Mouse (Mus musculus) kidney, adult 2 months (tissue): ENCODE measurements around the gene Rpl36.

ENCODE experiments used
- CTCF ChIP-seq: fragments of 200-500 bp; conservative IDR thresholded peaks from 2 replicates; pipeline ENCODE4 v1.5.1; 2011; ENCODE audit warnings: low read depth, mild to moderate bottlenecking, control low read depth, low read length, moderate library complexity, mixed read lengths; ENCODE audit not compliant: insufficient read depth, insufficient read length
- POLR2A ChIP-seq: fragments of 200-500 bp; IDR thresholded peaks from one replicate; pipeline ENCODE4 v1.6.1; 2011; ENCODE audit warnings: low read depth, low read length, control low read depth

DNA sequence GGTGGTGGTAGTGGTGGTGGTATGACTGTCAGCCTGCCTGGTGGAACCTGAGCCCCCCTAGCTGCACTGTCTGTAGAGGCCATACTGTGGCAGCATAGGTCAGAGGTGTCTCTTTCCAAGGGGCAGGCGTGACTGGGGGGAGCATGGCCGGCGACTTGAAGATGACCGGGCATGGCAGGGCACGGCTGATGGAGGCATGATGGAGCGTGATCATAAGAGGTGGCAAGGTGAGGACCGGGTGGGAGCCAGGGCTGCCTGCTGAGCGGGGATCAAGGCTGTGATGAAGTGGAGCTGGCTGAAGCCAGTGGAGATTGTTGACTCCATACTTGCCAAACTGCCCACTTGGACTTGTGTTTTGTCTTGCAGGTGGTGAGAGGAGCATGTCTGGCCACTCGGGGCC lies 7.8 kb upstream of the Rpl36 start:
- TF ChIP-seq CTCF (no peak), POLR2A (peak; percentile 10)
